Mouse (Mus musculus): ENCODE results near the gene Cd8a.

Cd8a gene

DNA sequence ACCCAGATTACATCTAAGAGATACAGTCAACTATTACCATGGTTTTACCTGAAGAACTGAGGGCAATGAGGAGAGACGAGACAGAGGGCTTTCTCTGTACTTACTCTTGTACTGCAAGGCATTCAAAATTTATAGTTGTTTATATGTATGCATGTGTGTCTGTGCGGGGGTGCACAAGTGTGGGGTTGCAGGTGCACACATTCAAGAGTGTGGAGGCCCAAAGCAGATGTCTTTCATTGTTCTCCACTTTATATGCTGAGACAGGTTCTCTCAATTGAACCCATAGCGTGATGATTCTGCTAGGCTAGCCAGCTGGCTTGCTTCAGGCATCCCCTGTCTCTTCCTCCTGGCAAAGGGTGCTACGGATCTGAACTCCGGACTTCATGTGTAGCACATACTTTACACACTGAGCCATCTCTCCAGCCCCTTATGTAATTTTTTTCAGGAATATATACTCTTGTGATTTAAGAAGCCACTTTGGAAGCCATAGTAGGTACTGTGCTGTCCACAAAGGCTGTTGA, 2.1 kb upstream of the Cd8a start:
- no peak for DNase-seq (ENCODE audit: low spot score)

DNA sequence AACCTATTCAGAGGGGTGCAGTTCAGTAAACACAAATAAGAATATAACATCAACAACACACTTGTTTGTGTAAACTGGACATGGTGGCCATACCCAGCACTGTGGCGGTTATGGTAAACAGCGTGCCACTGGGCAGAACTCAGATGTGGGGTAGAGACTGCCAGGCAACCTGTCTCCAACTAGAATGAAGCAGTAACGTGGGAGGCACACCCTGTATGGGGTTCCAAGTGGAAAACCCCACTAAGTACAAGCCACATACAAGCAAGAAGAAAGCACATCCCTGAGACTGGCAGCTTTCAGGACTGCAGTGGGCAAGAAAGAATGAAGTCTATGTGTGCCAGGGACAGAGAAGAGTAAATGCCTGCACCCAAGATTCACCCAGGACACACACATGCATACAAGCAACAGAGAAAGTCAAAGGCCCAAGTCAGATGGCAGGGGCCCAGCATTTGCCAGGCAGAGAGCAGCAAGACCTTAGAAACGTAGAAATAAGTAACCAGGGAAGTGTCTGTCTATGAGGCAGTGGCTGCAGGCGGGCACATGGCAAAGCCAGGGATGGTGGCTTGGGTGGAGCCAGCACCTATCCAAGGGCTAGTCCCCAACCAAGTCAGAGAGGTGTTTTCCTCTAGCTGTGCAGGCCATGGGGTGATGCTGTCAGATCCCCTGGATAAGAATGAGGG, 1.0 kb upstream of the Cd8a start:
- DNase-seq (ENCODE audit: low spot score): no peak

DNA sequence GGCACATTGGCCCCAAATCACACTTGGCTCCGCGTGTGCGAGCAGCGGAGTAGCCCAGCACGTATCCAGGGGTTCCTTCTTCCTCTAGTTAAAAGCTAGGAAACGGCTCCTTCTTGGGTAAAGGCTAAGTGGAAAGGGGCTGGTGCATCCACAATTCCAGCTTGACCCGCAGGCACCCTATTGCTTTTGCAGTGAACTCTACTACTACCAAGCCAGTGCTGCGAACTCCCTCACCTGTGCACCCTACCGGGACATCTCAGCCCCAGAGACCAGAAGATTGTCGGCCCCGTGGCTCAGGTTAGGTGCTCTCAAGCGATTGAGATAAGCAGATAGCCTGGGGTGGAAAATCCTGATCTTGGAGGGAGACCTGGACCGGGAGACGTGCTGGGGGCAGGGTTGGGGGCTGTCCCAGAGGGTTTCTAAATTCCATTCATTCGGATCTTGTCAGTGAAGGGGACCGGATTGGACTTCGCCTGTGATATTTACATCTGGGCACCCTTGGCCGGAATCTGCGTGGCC, 1.1 kb downstream of the Cd8a start:
- DNase-seq (ENCODE audit: low spot score): no peak

DNA sequence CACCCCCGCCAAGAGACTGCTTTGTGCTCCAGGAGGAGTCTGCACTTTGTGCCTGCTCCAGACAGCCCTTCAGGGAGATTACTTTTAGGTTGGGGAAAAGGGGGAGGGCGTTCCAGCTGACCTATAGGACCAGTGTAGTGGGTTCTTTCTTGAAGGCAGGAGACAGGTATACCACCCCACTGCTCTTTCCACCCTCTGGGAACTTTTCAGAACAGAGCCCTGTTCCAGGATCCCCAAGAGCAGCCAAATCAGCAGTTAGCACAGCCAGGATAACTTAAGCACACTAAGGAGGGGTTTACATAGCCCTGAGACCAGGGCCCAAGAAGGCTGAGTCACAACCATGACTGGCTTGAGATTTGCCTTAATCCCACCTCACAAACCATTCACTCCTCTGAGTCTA, 1.7 kb downstream of the Cd8a start:
- no peak for DNase-seq (ENCODE audit: low spot score)

DNA sequence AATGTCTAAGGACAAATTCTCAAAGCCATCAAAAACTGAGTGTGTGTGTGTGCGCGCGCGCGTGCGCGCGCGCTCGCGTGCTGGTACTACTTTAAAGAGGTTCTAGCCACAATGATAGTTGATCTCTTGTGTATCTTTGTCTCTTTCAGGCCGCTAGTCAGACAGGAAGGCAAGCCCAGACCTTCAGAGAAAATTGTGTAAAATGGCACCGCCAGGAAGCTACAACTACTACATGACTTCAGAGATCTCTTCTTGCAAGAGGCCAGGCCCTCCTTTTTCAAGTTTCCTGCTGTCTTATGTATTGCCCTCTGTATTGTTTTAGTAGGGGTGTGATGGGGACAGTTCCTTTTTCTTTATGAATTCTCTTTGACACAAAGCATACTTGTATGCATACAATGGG, 3.5 kb downstream of the Cd8a start:
- no peak for DNase-seq (ENCODE audit: low spot score)

DNA sequence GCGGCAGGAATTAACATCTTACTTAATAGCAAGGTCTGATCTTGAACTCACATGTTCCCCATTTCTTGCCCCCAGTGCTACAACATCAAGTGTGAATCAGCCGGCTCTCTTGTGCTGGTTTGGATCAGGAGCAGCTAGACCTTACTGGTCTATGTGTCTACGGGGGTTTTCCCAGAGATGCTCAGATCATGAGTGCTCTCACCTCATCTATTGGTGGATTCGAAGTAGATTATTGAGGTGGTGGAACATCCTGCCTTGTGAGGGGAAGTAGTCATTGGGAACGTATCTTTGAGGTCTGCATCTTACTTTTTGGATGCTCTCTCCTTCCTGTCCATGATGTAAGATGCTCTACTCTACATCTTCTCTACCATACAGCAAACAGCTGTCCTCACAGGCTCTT, 8.4 kb downstream of the Cd8a start:
- no peak for DNase-seq (ENCODE audit: low spot score)

DNA sequence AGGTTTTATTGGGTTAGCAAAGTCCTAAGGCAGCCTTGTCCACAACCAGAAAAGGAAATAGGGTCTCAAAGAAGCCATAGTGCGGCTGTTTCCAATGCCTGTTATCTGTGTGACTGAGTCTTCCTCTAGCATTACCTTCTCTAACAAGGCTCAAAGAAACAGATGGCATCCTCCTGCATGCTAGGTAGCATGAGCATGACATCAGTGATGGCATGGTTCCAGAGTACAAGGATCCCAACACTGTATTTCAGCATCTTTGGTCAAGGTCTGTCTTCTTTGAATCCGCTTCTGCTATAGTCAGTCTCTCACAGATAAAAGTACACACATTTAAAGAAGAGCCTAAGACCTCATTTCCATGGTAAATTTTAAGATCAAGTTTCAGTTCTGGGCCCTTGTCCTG, 17.3 kb downstream of the Cd8a start:
- DNase-seq (ENCODE audit: low spot score): no peak

DNA sequence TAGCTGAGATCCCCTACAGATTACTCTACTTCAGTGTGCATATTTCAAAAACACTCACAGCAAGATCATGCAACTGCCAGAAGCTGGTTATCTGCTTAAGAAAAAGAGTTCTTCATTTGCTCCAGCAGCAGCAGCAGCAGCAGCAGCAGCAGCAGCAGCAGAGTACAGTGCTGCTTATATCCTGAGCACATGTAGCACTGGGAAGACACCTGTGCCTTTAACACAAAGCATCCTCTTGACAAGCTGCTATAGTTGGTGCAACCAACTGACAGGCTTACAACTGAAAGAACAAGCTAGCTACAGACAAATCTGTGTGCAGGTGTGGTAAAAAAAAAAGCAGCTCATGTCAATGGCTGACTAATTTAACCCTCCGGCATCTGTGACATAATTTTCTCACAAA, 22.8 kb downstream of the Cd8a start:
- DNase-seq (ENCODE audit: low spot score): no peak

DNA sequence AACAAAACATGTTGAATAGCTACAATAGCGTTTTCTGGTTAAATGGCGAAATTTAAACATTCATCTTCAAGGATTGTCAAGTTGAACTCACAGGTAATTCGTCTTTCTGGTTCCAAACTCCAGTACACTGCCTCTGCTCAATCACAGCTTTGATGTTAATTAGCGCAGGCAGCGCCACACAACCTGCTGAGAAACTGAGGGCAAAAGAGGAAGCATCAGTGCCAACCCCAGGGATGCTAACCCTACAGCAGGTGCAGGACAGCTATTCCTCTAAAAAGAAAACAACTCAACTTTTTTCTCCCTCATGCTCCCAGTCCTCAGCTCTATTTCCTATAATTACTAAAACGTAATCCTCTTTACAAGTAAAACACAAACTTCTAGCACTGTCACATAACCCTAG, 23.5 kb downstream of the Cd8a start:
- no peak for DNase-seq (ENCODE audit: low spot score)

DNA sequence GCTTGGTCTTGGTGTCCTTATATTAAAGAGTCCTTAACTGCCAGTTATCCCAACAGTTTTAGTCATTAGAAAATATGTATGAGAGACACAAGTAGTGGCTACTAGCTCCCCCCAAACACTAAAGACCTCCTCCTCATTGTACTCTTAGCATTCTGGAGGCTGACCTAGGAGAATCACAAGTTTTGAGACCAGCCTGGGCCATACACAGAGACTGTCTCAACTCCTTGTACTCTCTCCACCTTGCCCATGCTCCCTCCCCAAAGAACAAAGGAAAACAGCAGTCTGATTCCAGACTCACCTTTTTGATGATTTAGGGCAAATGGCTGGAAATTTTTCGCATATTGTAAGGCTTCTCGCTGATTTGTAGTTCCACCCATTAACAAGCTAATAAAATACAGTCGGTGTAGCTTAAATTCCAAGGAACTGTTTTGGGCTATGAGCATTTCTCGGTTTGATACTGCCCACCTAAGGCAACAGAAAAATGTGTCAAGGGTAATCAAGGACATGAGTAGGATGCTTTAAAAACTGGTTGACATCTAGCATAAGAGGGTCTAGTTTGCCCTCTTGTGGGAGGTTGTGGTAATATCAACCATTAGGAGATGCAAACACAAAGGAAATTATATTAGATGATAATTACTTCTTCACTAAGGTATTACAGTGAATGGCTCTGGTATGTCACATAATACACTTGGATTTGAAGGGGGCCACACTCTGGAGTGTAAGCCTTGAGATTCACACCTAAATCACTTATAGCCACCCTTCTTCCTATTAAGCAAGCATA, 25.8 kb downstream of the Cd8a start:
- DNase-seq (ENCODE audit: low spot score): no peak

DNA sequence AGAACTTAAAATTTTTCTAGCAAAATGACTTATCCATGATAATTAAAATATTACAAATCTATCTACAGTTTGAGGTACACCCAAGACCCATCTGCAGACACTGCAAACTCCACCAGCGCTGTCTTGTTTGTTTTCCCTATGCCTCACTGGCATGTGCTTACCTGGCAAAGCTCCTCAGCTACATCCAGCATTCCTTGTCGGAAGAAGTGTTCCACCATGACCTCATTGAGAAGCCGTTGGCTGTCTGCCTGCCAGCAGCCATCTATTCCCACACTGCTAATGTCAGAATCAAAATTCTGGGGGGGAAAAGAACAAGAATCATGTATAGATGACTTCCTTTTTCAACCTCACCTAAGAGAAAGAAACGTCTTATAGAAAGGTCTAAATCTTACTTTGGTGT, 41.4 kb downstream of the Cd8a start:
- DNase-seq (ENCODE audit: low spot score): no peak

DNA sequence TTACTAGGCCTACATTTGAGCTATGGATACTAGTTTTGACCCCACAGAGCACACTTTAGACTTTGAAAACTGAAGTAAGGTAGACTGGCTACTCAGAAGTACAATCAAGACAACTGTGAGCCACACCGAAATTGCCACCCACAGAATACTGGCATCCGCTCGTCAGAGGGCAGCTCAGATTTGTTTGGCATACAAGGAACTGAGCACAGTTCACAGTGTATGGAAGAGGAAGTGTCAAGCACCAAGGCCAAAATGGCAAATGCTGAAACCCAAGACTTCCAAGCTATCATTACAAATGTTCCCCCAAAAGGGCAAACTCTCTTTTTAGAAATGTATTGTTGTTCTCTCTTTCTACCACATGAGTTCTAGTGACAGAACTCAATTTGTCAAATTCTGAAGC, 42.2 kb downstream of the Cd8a start:
- DNase-seq (ENCODE audit: low spot score): no peak

DNA sequence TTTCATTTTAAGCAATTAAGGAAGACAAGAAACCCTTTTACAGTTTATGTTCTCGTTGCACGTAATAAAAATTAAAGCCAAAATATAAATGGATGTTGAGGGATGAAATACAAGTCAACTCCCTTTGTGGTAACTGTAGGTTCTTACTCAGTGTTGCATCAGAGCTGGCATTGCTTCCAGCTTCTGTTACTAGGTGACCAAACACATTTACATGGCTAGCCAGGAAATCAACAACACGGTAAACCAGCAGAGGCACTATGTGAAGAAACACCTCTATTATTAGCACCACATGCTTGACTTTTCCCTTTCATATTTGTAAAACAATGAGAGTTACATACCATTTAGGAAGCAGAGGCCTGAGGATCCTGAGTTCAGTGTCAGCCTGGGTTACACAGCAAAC, 45.6 kb downstream of the Cd8a start:
- DNase-seq (ENCODE audit: low spot score): no peak

DNA sequence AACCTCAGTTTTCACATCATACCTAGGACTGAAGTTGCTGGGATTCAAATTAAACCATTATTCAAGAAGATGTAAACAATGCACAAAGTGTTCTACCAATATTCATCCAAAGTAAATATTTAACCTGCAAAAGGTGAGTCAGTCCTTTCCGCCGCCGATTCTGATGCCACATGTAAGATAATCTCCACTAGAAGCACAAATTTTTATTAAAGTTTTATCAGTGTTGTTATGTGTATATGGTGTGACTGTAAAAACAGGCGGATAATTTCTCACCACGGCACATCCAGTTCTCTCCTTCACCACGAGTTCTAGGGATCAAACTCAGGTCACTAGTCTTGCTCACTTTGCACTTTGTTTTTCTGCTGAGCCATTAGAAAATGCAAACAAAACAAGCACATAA, 47.6 kb downstream of the Cd8a start:
- no peak for DNase-seq (ENCODE audit: low spot score)

DNA sequence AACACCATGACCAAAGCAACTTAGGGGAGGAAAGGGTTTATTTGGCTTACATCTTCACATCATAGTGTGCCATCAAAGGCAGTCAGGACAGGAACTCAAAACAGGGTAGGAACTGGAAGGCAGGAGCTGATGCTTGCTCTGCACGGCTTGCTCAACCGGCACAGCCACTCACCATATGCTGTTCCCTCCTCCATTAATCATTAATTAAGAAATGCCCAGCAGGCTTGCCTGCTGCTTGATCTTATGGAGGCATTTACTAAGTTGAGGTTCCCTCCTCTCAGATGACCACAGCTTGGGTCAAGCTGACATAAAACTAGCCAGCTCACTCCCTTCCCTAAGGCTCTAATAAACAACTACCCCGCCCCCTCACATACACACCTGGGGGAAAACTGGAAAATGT, 48.9 kb downstream of the Cd8a start:
- DNase-seq (ENCODE audit: low spot score): no peak

DNA sequence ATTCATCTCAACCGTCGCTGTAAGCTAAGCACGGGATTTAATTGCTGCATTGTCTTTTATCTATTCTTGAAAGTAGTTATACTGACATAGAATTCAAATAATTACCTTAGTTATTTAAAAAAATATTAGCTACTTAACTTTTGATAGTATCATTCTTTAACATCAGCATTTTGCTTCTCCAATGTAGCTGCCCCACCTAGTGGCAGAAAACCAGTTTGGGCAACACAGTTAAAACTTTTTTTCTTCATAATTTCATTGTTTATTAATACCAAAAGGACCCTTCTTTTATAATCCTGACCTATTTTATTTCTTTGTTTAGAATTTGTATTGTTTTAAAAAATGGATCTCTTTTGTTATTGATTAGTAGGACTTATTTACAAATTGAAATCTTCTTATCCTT, 49.9 kb downstream of the Cd8a start:
- DNase-seq (ENCODE audit: low spot score): no peak

DNA sequence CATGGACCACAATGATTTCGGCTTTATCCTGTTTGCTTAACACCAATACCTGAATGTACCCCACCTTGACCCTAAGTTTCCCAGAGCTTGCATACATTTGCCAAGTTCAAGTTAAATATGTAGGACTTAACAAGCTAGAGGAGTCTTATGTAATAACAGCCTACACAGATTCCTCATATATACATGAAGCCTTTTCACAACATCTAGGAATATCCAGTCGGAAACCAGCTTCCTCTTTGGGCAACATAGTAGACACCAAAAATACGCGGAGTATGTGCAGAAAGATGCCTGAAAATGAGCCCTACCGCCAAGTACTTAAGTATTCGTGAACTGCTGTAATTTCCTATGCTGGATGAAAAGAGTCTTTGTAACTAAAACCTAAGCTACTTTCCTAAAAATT, 52.5 kb downstream of the Cd8a start:
- DNase-seq (ENCODE audit: low spot score): no peak

DNA sequence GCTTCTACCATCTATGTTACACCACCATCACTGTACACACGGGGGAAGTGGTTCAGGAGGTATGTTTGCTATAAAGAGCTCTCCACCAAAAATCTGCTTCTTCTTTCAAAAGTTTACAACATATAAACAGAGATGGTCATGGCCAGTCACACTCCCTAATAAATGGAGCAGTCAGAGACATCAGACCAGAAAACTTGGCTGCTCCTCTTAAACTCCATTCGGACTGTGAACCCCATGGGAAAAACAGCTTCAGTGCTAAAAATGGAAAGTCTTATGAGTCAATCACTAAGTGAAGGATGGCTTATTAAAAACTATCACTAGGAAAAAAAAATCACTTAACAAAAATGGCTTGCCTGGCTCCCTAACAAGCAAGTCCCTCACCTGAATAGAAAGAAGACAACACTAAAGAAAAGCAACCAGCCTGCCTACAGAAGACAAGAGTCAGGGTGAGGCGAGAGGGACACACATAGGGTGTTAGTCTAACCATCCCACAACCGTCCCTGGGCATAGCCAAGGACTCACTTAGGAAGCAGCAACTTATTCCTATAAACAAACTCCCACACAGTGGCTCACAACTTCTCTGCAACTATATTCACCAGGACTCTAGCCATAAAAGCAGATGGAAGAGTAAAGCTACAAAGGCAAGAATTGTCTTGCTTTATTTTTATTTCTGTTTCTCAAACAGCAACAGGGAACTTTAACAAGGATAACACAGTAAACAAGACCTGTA, 54.9 kb downstream of the Cd8a start:
- DNase-seq (ENCODE audit: low spot score): no peak
